Comparison of ENCODE assay signal across 16 mouse cellular contexts in the genomic region with DNA sequence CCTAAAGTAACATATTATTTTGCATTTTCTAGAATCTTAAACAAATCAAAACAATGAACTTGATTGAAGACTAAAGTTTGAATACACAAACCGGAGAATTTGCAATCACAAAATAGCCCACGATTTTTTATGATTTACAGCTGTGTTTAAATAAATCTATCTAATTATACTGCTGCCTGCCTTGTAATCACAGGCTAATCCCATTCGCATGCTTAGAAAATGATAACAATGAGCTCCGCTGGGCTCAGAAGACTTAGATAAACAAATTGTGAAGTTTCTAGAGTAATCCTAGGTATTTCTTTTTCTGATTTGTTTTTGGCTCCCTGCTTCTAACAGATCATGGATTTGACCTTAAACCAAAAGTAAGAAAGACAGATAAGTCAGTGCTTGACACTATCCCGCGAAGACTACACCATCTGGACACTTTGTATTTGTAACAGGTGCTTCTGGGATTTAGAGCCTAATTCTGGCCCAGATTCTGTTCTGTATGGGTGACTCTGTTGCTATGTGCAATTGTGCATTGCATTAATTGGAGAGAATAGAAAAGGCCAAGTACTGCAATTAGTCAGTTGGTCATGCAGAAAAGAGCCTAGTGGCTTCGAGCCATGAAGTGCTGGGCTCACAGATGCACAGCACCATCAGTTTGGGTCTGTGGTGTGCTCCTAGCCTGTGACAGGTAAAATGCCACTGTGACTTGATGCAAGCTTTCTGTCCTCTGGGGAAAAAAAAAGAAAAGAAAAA. TPM values are rescaled to one million over a fixed set of nuclear protein-coding genes. Genes with fewer than 3 reads are reported as not detected.
DNase-seq lines count a peak whose midpoint lies in the region; ATAC-seq and TF ChIP-seq lines count a peak whose summit lies in the region.
"Had no signal": no experiment of that assay in that cellular context is flagged by ENCODE, and none has a peak within 500 bp of the region (broad histone marks: within the 10 kb centered on the region; RNA-seq: fewer than 3 reads in every experiment).

No protein-coding gene starts in this region.

- H3K27me3 ChIP-seq in forebrain, embryonic 15.5 days = no peaks in the 10 kb centered on the region
- no peaks in the 10 kb centered on the region for H3K27me3 ChIP-seq in midbrain, postnatal 0 days (ENCODE audit: insufficient read depth, low read length)

- H3K4me2 ChIP-seq in forebrain, embryonic 15.5 days (replicated peaks) = no peak overlapping the region
- H3K4me2 ChIP-seq in midbrain, postnatal 0 days (ENCODE audit: low read depth, low read length, poor library complexity, severe bottlenecking) = no peak overlapping the region

- intact Hi-C loops in left cerebral cortex, postnatal 36 days (cut with DNase I) = no loop called here

- TF ChIP-seq CTCF in midbrain, postnatal 0 days (IDR thresholded peaks at IDR 0.05) = no peak

- DNase-seq in cerebellum, adult 11-12 months = peak; percentile 6
- no peak for DNase-seq in cerebellum, adult 11 months
- peak; percentile 21 for DNase-seq in brain, adult 2 months (ENCODE audit: low read depth, low spot score)
- DNase-seq in midbrain, postnatal 0 days (ENCODE audit: low spot score) = peak; percentile 86
- DNase-seq in embryo, embryonic 10 days (ENCODE audit: low spot score) = no peak
- DNase-seq in left cerebral cortex, postnatal 36 days (ENCODE audit: low spot score in 2 of 2) = no peak
- no peak for DNase-seq in kidney, postnatal 36 days
- DNase-seq: adrenal gland, postnatal 36 days; heart, postnatal 36 days; kidney, adult 8-10 months; lung, adult 2 months had no signal

- peaks cover 6% of the 10 kb centered on the region for H3K4me1 ChIP-seq in forebrain, embryonic 15.5 days
- H3K4me1 ChIP-seq in midbrain, postnatal 0 days (ENCODE audit: insufficient read depth, low read length) = no peaks in the 10 kb centered on the region

- H3K27ac ChIP-seq in forebrain, embryonic 15.5 days (replicated peaks) = no peak overlapping the region
- no peak overlapping the region for H3K27ac ChIP-seq in midbrain, postnatal 0 days (ENCODE audit: low read depth, low read length)
- H3K27ac ChIP-seq: layer of hippocampus, adult 2 months had no signal

- no peak overlapping the region for H3K4me3 ChIP-seq in forebrain, embryonic 15.5 days
- no peak overlapping the region for H3K4me3 ChIP-seq in midbrain, postnatal 0 days (ENCODE audit: low read depth, low read length)
- H3K4me3 ChIP-seq: layer of hippocampus, adult 2 months had no signal

- H3K9me3 ChIP-seq in forebrain, embryonic 15.5 days = no peaks in the 10 kb centered on the region
- H3K9me3 ChIP-seq in midbrain, postnatal 0 days (ENCODE audit: low read length) = no peaks in the 10 kb centered on the region

- 18% methylated on average over 7 of the region's 7 CpGs for WGBS in forebrain, embryonic 15.5 days
- WGBS in midbrain, postnatal 0 days = 31% methylated on average over 7 of the region's 7 CpGs

- ATAC-seq in forebrain, embryonic 15.5 days (replicated peaks) = peak; percentile 96
- peak; percentile 44; the same call in 1 of the 2 replicates for ATAC-seq in midbrain, postnatal 0 days (ENCODE audit: low FRiP score)

- H3K9ac ChIP-seq in forebrain, embryonic 15.5 days (replicated peaks) = no peak overlapping the region
- no peak overlapping the region for H3K9ac ChIP-seq in midbrain, postnatal 0 days (replicated peaks; ENCODE audit: low read length, poor library complexity, severe bottlenecking)

- no peaks in the 10 kb centered on the region for H3K36me3 ChIP-seq in forebrain, embryonic 15.5 days
- H3K36me3 ChIP-seq in midbrain, postnatal 0 days (ENCODE audit: insufficient read depth, low read length) = no peaks in the 10 kb centered on the region

RNA-seq across cellular contexts. Expression of gene 4921530L21Rik, which starts 15.2 kb away (rescaled TPM):
- not detected in 2 replicates for polyA plus RNA-seq in forebrain, embryonic 15.5 days (2015; fragmentation: Nextera tagmentation; extraction: Ambion mirVana)
- not detected in 2 replicates for total RNA-seq in midbrain, postnatal 0 days (2014; rRNA removed)
- not detected in 2 replicates for polyA plus RNA-seq in midbrain, postnatal 0 days (2015; fragmentation: Nextera tagmentation; extraction: Ambion mirVana)
- under 1 TPM in 1 of 2 experiments, not detected in 1; 0.37 TPM for total RNA-seq in left cerebral cortex, postnatal 36 days (2021)
- total RNA-seq: adrenal gland, postnatal 36 days; gastrocnemius, postnatal 4 days; heart, postnatal 36 days; layer of hippocampus, adult 2 months had no signal
- polyA plus RNA-seq: limb, embryonic 14.5 days; lung, adult 2 months; spleen, adult 2 months had no signal

Comparison
In these comparisons a context has a peak if more than half of its experiments do, and no peak if none do; other contexts are left out.
1. DNase-seq: peak in cerebellum, adult 11-12 months (single experiment), brain, adult 2 months (single experiment) and midbrain, postnatal 0 days (single experiment); none in cerebellum, adult 11 months (single experiment), embryo, embryonic 10 days (single experiment), left cerebral cortex, postnatal 36 days (0 of 2) and kidney, postnatal 36 days (0 of 2).